Mouse (Mus musculus) olfactory bulb, adult 2 months (tissue): ENCODE measurements at regions not wholly inside any gene's neighbourhood (a gene's known extent, or its start where the extent isn't known, plus 50 kb on each side); places are given as distances from the start of the nearest gene placed in this dataset.

Experiments used
- CTCF ChIP-seq: fragments of 200-500 bp; IDR thresholded peaks from 2 replicates; pipeline ENCODE4 v1.5.1; 2012; ENCODE audit warnings: low read depth, mild to moderate bottlenecking, low read length, moderate library complexity; ENCODE audit not compliant: insufficient read depth
- POLR2A ChIP-seq: fragments of 200-500 bp; IDR thresholded peaks from 2 replicates; pipeline ENCODE4 v1.6.1; 2012; ENCODE audit warnings: mild to moderate bottlenecking, low read depth, low read length, moderate library complexity; ENCODE audit not compliant: insufficient read depth

GRCm38 (mm10) chrX:166783377-166783776 is 197.9 kb upstream of the Egfl6 start:
- no peak for TF ChIP-seq CTCF
- TF ChIP-seq POLR2A: no peak
